Mouse (Mus musculus): ENCODE measurements around the gene Cblc. TPM values are rescaled to one million over a fixed set of nuclear protein-coding genes. Genes with fewer than 3 reads are reported as not detected.
A peak's percentile ranks its signal among the peaks of the same experiment; 100 is the strongest.

Gene Cblc
- polyA plus RNA-seq, 1 experiment from 2014 or later = 0.75 TPM

DNA sequence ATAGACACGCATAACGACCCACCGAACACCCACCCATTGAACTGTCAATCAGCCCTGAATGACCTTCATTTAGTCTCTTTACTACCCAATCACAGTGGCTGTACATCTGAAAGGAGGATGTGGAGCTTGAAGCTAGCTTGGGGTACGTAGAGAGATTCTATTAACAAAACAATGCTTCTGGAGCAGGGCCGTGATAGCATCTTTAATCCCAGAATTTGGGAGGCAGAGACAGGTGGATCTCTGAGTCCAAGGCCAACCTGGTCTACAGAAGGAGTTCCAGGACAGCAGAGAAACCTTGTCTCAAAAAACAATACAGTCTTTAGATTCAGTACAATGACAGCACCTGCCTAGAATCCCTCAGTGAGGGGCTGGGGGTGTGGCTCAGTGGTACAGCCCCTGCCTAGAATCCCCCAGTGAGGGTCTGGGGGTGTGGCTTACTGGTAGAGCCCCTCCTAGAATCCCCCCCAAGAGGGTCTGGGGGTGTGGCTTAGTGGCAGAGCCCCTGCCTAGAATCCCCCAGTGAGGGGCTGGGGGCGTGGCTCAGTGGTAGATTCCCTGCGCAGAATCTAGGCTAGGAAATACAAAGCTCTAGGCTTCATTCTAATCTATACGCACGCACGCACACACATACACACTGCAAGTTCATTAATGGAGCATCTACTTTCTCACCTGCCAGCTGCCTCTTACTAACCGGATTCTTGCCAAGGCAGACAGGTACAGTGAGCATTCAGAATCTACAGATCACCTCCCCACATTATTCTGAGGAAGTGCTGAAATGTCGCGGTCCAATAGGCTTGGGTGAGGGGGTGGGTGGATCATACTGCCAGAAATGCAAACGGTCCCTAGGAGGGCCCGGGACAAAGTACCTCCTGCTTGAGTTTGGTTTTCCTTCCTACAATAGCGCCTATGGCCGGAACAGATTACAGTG, 19.0 kb upstream of the Cblc start:
- ATAC-seq (ENCODE audit: insufficient number of reproducible peaks, low FRiP score, low TSS enrichment, low read depth) = peak; percentile 49; the same call in 1 of the 2 replicates

GRCm38 (mm10) chr7:19813579-19814122, 17.0 kb upstream of the Cblc start:
- Histone ChIP-seq H3K4me1 (ENCODE audit: control insufficient read depth, insufficient read depth, low read length) (peaks cover 21% of the 10 kb centered on the region), H3K9me3 (ENCODE audit: control insufficient read depth, low read length) (no peaks in the 10 kb centered on the region; the same call in 1 of the 2 replicates), H3K4me3 (ENCODE audit: low read depth, low read length) (no peak overlapping the region), H3K9ac (ENCODE audit: low read length) (no peak overlapping the region), H3K27me3 (ENCODE audit: control insufficient read depth, insufficient read depth, low read length) (peaks cover 38% of the 10 kb centered on the region), H3K36me3 (ENCODE audit: control insufficient read depth, insufficient read depth, low read length) (no peaks in the 10 kb centered on the region), H3K4me2 (ENCODE audit: low read depth, severe bottlenecking) (no peak overlapping the region), H3K27ac (replicated peaks; ENCODE audit: low read depth, low read length) (no peak overlapping the region)
- DNase-seq (ENCODE audit: low spot score) (no peak), ATAC-seq (ENCODE audit: insufficient number of reproducible peaks, low FRiP score, low TSS enrichment, low read depth) (no peak)
- 80% methylated on average over 6 of the region's 6 CpGs for WGBS

More for the DNA sequence above, 19.0 kb upstream of the Cblc start:
- peak overlapping the region; percentile 64 for H3K4me2 ChIP-seq (ENCODE audit: low read depth, severe bottlenecking)
- H3K9me3 ChIP-seq (ENCODE audit: control insufficient read depth, low read length) = no peaks in the 10 kb centered on the region; the same call in 1 of the 2 replicates
- H3K27me3 ChIP-seq (ENCODE audit: control insufficient read depth, insufficient read depth, low read length) = peaks cover 19% of the 10 kb centered on the region
- 30% methylated on average over 17 of the region's 17 CpGs for WGBS
- no peaks in the 10 kb centered on the region for H3K36me3 ChIP-seq (ENCODE audit: control insufficient read depth, insufficient read depth, low read length)
- no peak for DNase-seq (ENCODE audit: low spot score)
- H3K9ac ChIP-seq (ENCODE audit: low read length) = peak overlapping the region; percentile 53
- peak overlapping the region; percentile 30 for H3K4me3 ChIP-seq (ENCODE audit: low read depth, low read length)
- no peak overlapping the region for H3K27ac ChIP-seq (replicated peaks; ENCODE audit: low read depth, low read length)
- H3K4me1 ChIP-seq (ENCODE audit: control insufficient read depth, insufficient read depth, low read length) = peaks cover 16% of the 10 kb centered on the region

DNA sequence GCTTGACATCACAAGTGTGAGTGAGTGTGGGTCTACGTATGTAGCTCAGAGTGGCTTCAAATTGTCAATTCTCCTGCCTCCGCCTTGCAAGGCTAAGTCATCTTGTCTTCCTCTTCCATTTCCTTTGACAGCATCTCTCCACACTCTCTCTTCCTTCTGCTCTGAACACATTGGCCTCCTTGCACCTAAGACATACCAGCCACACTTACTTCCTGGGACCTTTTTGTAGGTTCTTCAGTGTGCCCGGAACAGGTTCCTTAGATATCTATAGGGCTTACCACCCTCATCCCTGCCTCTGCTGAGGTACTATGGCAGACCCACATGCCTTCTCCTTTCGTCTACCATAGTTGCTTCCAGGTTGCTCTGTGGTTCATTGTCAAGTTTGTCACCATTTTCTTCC, 16.6 kb upstream of the Cblc start:
- H3K27me3 ChIP-seq (ENCODE audit: control insufficient read depth, insufficient read depth, low read length) = peaks cover 43% of the 10 kb centered on the region
- WGBS = 81% methylated on average over 4 of the region's 4 CpGs
- no peak for DNase-seq (ENCODE audit: low spot score)
- H3K36me3 ChIP-seq (ENCODE audit: control insufficient read depth, insufficient read depth, low read length) = no peaks in the 10 kb centered on the region
- H3K4me1 ChIP-seq (ENCODE audit: control insufficient read depth, insufficient read depth, low read length) = peaks cover 21% of the 10 kb centered on the region
- H3K4me2 ChIP-seq (ENCODE audit: low read depth, severe bottlenecking) = no peak overlapping the region
- ATAC-seq (ENCODE audit: insufficient number of reproducible peaks, low FRiP score, low TSS enrichment, low read depth) = no peak
- no peaks in the 10 kb centered on the region; the same call in 1 of the 2 replicates for H3K9me3 ChIP-seq (ENCODE audit: control insufficient read depth, low read length)
- no peak overlapping the region for H3K27ac ChIP-seq (replicated peaks; ENCODE audit: low read depth, low read length)
- H3K9ac ChIP-seq (ENCODE audit: low read length) = no peak overlapping the region
- H3K4me3 ChIP-seq (ENCODE audit: low read depth, low read length) = no peak overlapping the region

- WGBS = 4% methylated on average over 22 of the region's 22 CpGs
- peaks cover 44% of the 10 kb centered on the region for H3K27me3 ChIP-seq (ENCODE audit: control insufficient read depth, insufficient read depth, low read length)
- no peak overlapping the region for H3K9ac ChIP-seq (ENCODE audit: low read length)
- peak overlapping the region; percentile 21; the same call in 1 of the 2 replicates for H3K4me2 ChIP-seq (ENCODE audit: low read depth, severe bottlenecking)
- peaks cover 10% of the 10 kb centered on the region; the same call in 1 of the 2 replicates for H3K4me1 ChIP-seq (ENCODE audit: control insufficient read depth, insufficient read depth, low read length)
- H3K36me3 ChIP-seq (ENCODE audit: control insufficient read depth, insufficient read depth, low read length) = no peaks in the 10 kb centered on the region
- H3K4me3 ChIP-seq (ENCODE audit: low read depth, low read length) = no peak overlapping the region
- ATAC-seq (ENCODE audit: insufficient number of reproducible peaks, low FRiP score, low TSS enrichment, low read depth) = 0 out of 2 replicates have a peak, but pooled peaks have one; percentile 4
- H3K9me3 ChIP-seq (ENCODE audit: control insufficient read depth, low read length) = no peaks in the 10 kb centered on the region; the same call in 1 of the 2 replicates
- peak; percentile 75 for DNase-seq (ENCODE audit: low spot score)
- H3K27ac ChIP-seq (replicated peaks; ENCODE audit: low read depth, low read length) = no peak overlapping the region
Measured at GRCm38 (mm10) chr7:19811114-19811513, 14.5 kb upstream of the Cblc start.

DNA sequence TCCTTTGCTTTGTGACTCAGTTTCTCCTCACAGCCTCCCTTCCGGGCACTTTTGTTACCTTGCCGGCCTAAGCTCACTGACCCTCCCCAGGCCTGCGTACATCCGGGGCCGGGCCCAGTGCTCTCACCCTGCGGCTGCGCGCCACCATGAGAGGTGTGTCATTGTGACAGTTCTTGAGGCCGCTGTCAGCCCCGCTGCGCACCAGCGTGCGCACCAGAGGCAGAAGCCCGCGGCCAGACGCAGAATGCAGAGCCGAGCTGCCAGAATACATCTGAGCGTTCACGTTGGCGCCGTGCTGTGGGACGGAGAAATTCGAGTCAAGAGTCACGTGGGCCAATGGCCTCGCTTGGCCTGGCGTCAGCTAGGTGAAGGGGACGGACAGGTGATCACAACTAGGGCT, 12.8 kb upstream of the Cblc start:
- peak overlapping the region; percentile 16 for H3K4me3 ChIP-seq (ENCODE audit: low read depth, low read length)
- H3K9me3 ChIP-seq (ENCODE audit: control insufficient read depth, low read length) = no peaks in the 10 kb centered on the region; the same call in 1 of the 2 replicates
- H3K9ac ChIP-seq (ENCODE audit: low read length) = no peak overlapping the region
- no peaks in the 10 kb centered on the region for H3K36me3 ChIP-seq (ENCODE audit: control insufficient read depth, insufficient read depth, low read length)
- H3K4me2 ChIP-seq (ENCODE audit: low read depth, severe bottlenecking) = peak overlapping the region; percentile 35
- peaks cover 7% of the 10 kb centered on the region; the same call in 1 of the 2 replicates for H3K4me1 ChIP-seq (ENCODE audit: control insufficient read depth, insufficient read depth, low read length)
- 2% methylated on average over 27 of the region's 27 CpGs for WGBS
- peaks cover 44% of the 10 kb centered on the region for H3K27me3 ChIP-seq (ENCODE audit: control insufficient read depth, insufficient read depth, low read length)
- DNase-seq (ENCODE audit: low spot score) (no peak), ATAC-seq (ENCODE audit: insufficient number of reproducible peaks, low FRiP score, low TSS enrichment, low read depth) (no peak)
- H3K27ac ChIP-seq (replicated peaks; ENCODE audit: low read depth, low read length) = no peak overlapping the region

GRCm38 (mm10) chr7:19806356-19806969, 9.9 kb upstream of the Cblc start:
- Histone ChIP-seq H3K36me3 (ENCODE audit: control insufficient read depth, insufficient read depth, low read length) (no peaks in the 10 kb centered on the region), H3K9ac (ENCODE audit: low read length) (no peak overlapping the region), H3K27ac (replicated peaks; ENCODE audit: low read depth, low read length) (no peak overlapping the region), H3K4me2 (ENCODE audit: low read depth, severe bottlenecking) (no peak overlapping the region), H3K9me3 (ENCODE audit: control insufficient read depth, low read length) (no peaks in the 10 kb centered on the region; the same call in 1 of the 2 replicates), H3K4me3 (ENCODE audit: low read depth, low read length) (no peak overlapping the region), H3K27me3 (ENCODE audit: control insufficient read depth, insufficient read depth, low read length) (peaks cover 33% of the 10 kb centered on the region), H3K4me1 (ENCODE audit: control insufficient read depth, insufficient read depth, low read length) (peaks cover 7% of the 10 kb centered on the region; the same call in 1 of the 2 replicates)
- DNase-seq (ENCODE audit: low spot score) = no peak
- no peak for ATAC-seq (ENCODE audit: insufficient number of reproducible peaks, low FRiP score, low TSS enrichment, low read depth)
- 86% methylated on average over 8 of the region's 8 CpGs for WGBS

GRCm38 (mm10) chr7:19802995-19803394, 6.4 kb upstream of the Cblc start:
- DNase-seq (ENCODE audit: low spot score) (peak; percentile 83), ATAC-seq (ENCODE audit: insufficient number of reproducible peaks, low FRiP score, low TSS enrichment, low read depth) (no peak)
- Histone ChIP-seq H3K27me3 (ENCODE audit: control insufficient read depth, insufficient read depth, low read length) (no peaks in the 10 kb centered on the region), H3K4me2 (ENCODE audit: low read depth, severe bottlenecking) (no peak overlapping the region), H3K4me3 (ENCODE audit: low read depth, low read length) (no peak overlapping the region), H3K9me3 (ENCODE audit: control insufficient read depth, low read length) (no peaks in the 10 kb centered on the region), H3K9ac (ENCODE audit: low read length) (no peak overlapping the region), H3K4me1 (ENCODE audit: control insufficient read depth, insufficient read depth, low read length) (no peaks in the 10 kb centered on the region), H3K36me3 (ENCODE audit: control insufficient read depth, insufficient read depth, low read length) (no peaks in the 10 kb centered on the region), H3K27ac (replicated peaks; ENCODE audit: low read depth, low read length) (no peak overlapping the region)
- 34% methylated on average over 5 of the region's 7 CpGs for WGBS

GRCm38 (mm10) chr7:19800764-19801163, 4.2 kb upstream of the Cblc start:
- H3K27ac ChIP-seq (replicated peaks; ENCODE audit: low read depth, low read length) = no peak overlapping the region
- ATAC-seq (ENCODE audit: insufficient number of reproducible peaks, low FRiP score, low TSS enrichment, low read depth) = no peak

More at GRCm38 (mm10) chr7:19800764-19801163, 4.2 kb upstream of the Cblc start:
- peaks cover 16% of the 10 kb centered on the region for H3K27me3 ChIP-seq (ENCODE audit: control insufficient read depth, insufficient read depth, low read length)
- no peak overlapping the region for H3K9ac ChIP-seq (ENCODE audit: low read length)
- no peaks in the 10 kb centered on the region for H3K4me1 ChIP-seq (ENCODE audit: control insufficient read depth, insufficient read depth, low read length)
- WGBS = 28% methylated on average over 2 of the region's 2 CpGs
- no peak overlapping the region for H3K4me2 ChIP-seq (ENCODE audit: low read depth, severe bottlenecking)
- no peak overlapping the region for H3K4me3 ChIP-seq (ENCODE audit: low read depth, low read length)
- DNase-seq (ENCODE audit: low spot score) = peak; percentile 62
- H3K9me3 ChIP-seq (ENCODE audit: control insufficient read depth, low read length) = no peaks in the 10 kb centered on the region
- H3K36me3 ChIP-seq (ENCODE audit: control insufficient read depth, insufficient read depth, low read length) = no peaks in the 10 kb centered on the region

Data from limb, embryonic 11.5 days (tissue).